ENCODE assay signal across 10 mouse cellular contexts in genomic region chr10:122038554-122038953, GRCm38 (mm10). TPM values are rescaled to one million over a fixed set of nuclear protein-coding genes. Genes with fewer than 3 reads are reported as not detected.
DNase-seq lines count a peak whose midpoint lies in the region; ATAC-seq lines count a peak whose summit lies in the region.
"Had no signal": no experiment of that assay in that cellular context is flagged by ENCODE, and none has a peak within 500 bp of the region (broad histone marks: within the 10 kb centered on the region; RNA-seq: fewer than 3 reads in every experiment).

No protein-coding gene starts in this region.

- DNase-seq in limb, embryonic 10.5 days (ENCODE audit: low spot score), result no peak
- peak; percentile 9 for DNase-seq in adipocyte (ENCODE audit: low spot score)
- no peak for DNase-seq in ovary, postnatal 14 days (ENCODE audit: low spot score)
- no peak for DNase-seq in adrenal gland, adult 18-20 months (ENCODE audit: low spot score in 2 of 2)
- no peak for DNase-seq in left cerebral cortex, adult 11 months (ENCODE audit: low spot score)

- H3K4me2 ChIP-seq in limb, embryonic 13.5 days (replicated peaks), result no peak overlapping the region
- H3K4me2 ChIP-seq in kidney, embryonic 16.5 days (replicated peaks; ENCODE audit: low read depth, low read length), result no peak overlapping the region
- H3K4me2 ChIP-seq: heart, embryonic 13.5 days; midbrain, embryonic 12.5 days had no signal

- no peak overlapping the region for H3K27ac ChIP-seq in limb, embryonic 13.5 days
- no peak overlapping the region for H3K27ac ChIP-seq in limb, embryonic 10.5 days
- H3K27ac ChIP-seq in kidney, embryonic 16.5 days (ENCODE audit: low read length), result no peak overlapping the region
- H3K27ac ChIP-seq: heart, embryonic 13.5 days; midbrain, embryonic 12.5 days had no signal

- 0 out of 2 replicates have a peak, but pooled peaks have one; percentile 44 for ATAC-seq in limb, embryonic 13.5 days (ENCODE audit: low FRiP score, low read depth)
- ATAC-seq in kidney, embryonic 16.5 days (ENCODE audit: low FRiP score, low TSS enrichment), result peak; percentile 69; the same call in 1 of the 2 replicates
- peak; percentile 53; the same call in 1 of the 2 replicates for ATAC-seq in neutrophil, adult 5-6 weeks (ENCODE audit: extremely low read depth, insufficient number of reproducible peaks, low FRiP score, poor library complexity, severe bottlenecking)

- peaks cover 14% of the 10 kb centered on the region; the same call in 1 of the 2 replicates for H3K36me3 ChIP-seq in limb, embryonic 13.5 days
- peaks cover 16% of the 10 kb centered on the region for H3K36me3 ChIP-seq in limb, embryonic 10.5 days
- no peaks in the 10 kb centered on the region for H3K36me3 ChIP-seq in kidney, embryonic 16.5 days (ENCODE audit: insufficient read depth, low read length)

- peaks cover 4% of the 10 kb centered on the region; the same call in 1 of the 2 replicates for H3K9me3 ChIP-seq in limb, embryonic 13.5 days
- no peaks in the 10 kb centered on the region for H3K9me3 ChIP-seq in limb, embryonic 10.5 days (replicated peaks)
- peaks cover 5% of the 10 kb centered on the region; the same call in 1 of the 2 replicates for H3K9me3 ChIP-seq in kidney, embryonic 16.5 days (ENCODE audit: low read length)
- H3K9me3 ChIP-seq: midbrain, embryonic 12.5 days had no signal

- H3K4me3 ChIP-seq in limb, embryonic 13.5 days, result no peak overlapping the region
- no peak overlapping the region for H3K4me3 ChIP-seq in limb, embryonic 10.5 days
- H3K4me3 ChIP-seq in kidney, embryonic 16.5 days (ENCODE audit: low read length), result no peak overlapping the region
- H3K4me3 ChIP-seq: heart, embryonic 13.5 days; midbrain, embryonic 12.5 days had no signal

- 53% methylated on average over 3 of the region's 3 CpGs for WGBS in limb, embryonic 13.5 days
- WGBS in limb, embryonic 10.5 days, result 65% methylated on average over 3 of the region's 3 CpGs
- 46% methylated on average over 3 of the region's 3 CpGs for WGBS in kidney, embryonic 16.5 days

- no peaks in the 10 kb centered on the region for H3K27me3 ChIP-seq in limb, embryonic 13.5 days
- no peaks in the 10 kb centered on the region for H3K27me3 ChIP-seq in limb, embryonic 10.5 days (ENCODE audit: low read depth, poor library complexity, severe bottlenecking)
- H3K27me3 ChIP-seq in kidney, embryonic 16.5 days (ENCODE audit: insufficient read depth, low read length), result no peaks in the 10 kb centered on the region
- H3K27me3 ChIP-seq: midbrain, embryonic 12.5 days had no signal

- 0 out of 2 replicates have a peak, but pooled peaks cover 6% of the 10 kb centered on the region for H3K4me1 ChIP-seq in limb, embryonic 13.5 days
- H3K4me1 ChIP-seq in limb, embryonic 10.5 days, result peaks cover 9% of the 10 kb centered on the region
- no peaks in the 10 kb centered on the region for H3K4me1 ChIP-seq in kidney, embryonic 16.5 days (ENCODE audit: insufficient read depth, low read length)
- H3K4me1 ChIP-seq: heart, embryonic 13.5 days; midbrain, embryonic 12.5 days had no signal

- H3K9ac ChIP-seq in limb, embryonic 13.5 days, result no peak overlapping the region
- no peak overlapping the region for H3K9ac ChIP-seq in kidney, embryonic 16.5 days (replicated peaks; ENCODE audit: low read length)
- H3K9ac ChIP-seq: heart, embryonic 13.5 days; midbrain, embryonic 12.5 days had no signal

RNA-seq across cellular contexts. Expression of gene Srgap1, which starts 8.6 kb away (rescaled TPM):
- 15.7 and 15.9 TPM in 2 replicates for polyA plus RNA-seq in limb, embryonic 13.5 days (2015; fragmentation: Nextera tagmentation; extraction: Ambion mirVana)
- polyA plus RNA-seq in limb, embryonic 10.5 days (2016; fragmentation: Nextera tagmentation; extraction: Ambion mirVana), result 5.4 and 6.6 TPM in 2 replicates
- 12.4 and 16.2 TPM in 2 replicates for polyA plus RNA-seq in kidney, embryonic 16.5 days (2015; fragmentation: Nextera tagmentation; extraction: Ambion mirVana)
- total RNA-seq in neutrophil, adult 5-6 weeks (2017), result 0.12 and 0.23 TPM in 2 replicates
- total RNA-seq in adrenal gland, adult 18-20 months (2021), result 1 to 10 TPM; 1.3 to 1.5 TPM

RNA-seq across cellular contexts. Expression of gene Rxylt1, which starts 58.6 kb away (rescaled TPM):
- polyA plus RNA-seq in limb, embryonic 13.5 days (2015; fragmentation: Nextera tagmentation; extraction: Ambion mirVana), result 51.5 and 58.8 TPM in 2 replicates
- polyA plus RNA-seq in limb, embryonic 10.5 days (2016; fragmentation: Nextera tagmentation; extraction: Ambion mirVana), result 36.6 and 36.8 TPM in 2 replicates
- 51.5 and 53.3 TPM in 2 replicates for polyA plus RNA-seq in kidney, embryonic 16.5 days (2015; fragmentation: Nextera tagmentation; extraction: Ambion mirVana)
- 13.6 and 19.8 TPM in 2 replicates for total RNA-seq in neutrophil, adult 5-6 weeks (2017)
- total RNA-seq in adrenal gland, adult 18-20 months (2021), result 10 to 100 TPM; 36.6 to 37.1 TPM
